Mouse (Mus musculus) forebrain, embryonic 12.5 days (tissue): ENCODE results near the gene Gm20379. TPM values are rescaled to one million over a fixed set of nuclear protein-coding genes. Genes with fewer than 3 reads are reported as not detected.

Experiments
- ATAC-seq: fragments of 200-750 bp; cut with Nextera tagmentation; 2 replicates; pipeline ENCODE4 v1.8.0; 2017; ENCODE audit warnings: moderate TSS enrichment; ENCODE audit not compliant: low FRiP score
- H3K27ac ChIP-seq: fragments of 300-500 bp; sonication (generic); 2 replicates; pipeline ENCODE4 v1.5.1; 2016; ENCODE audit warnings: mild to moderate bottlenecking
- H3K27me3 ChIP-seq: fragments of 300-500 bp; sonication (generic); 2 replicates; pipeline ENCODE4 v1.6.1; 2016; ENCODE audit warnings: mild to moderate bottlenecking
- H3K36me3 ChIP-seq: fragments of 300-500 bp; sonication (generic); replicated peaks from 2 replicates; pipeline ENCODE4 v1.6.1; 2016; ENCODE audit warnings: mild to moderate bottlenecking
- H3K4me1 ChIP-seq: fragments of 300-500 bp; sonication (generic); 2 replicates; pipeline ENCODE4 v1.6.1; 2016
- H3K4me2 ChIP-seq: fragments of 300-500 bp; sonication (generic); 2 replicates; pipeline ENCODE4 v1.6.1; 2016; ENCODE audit warnings: mild to moderate bottlenecking, moderate library complexity
- H3K4me3 ChIP-seq: fragments of 300-500 bp; sonication (generic); replicated peaks from 2 replicates; pipeline ENCODE4 v1.5.1; 2016; ENCODE audit warnings: mild to moderate bottlenecking
- H3K9ac ChIP-seq: fragments of 300-500 bp; sonication (generic); 2 replicates; pipeline ENCODE4 v1.6.1; 2016; ENCODE audit warnings: mild to moderate bottlenecking
- H3K9me3 ChIP-seq: fragments of 300-500 bp; sonication (generic); 2 replicates; pipeline ENCODE4 v1.6.1; 2016
- WGBS: fragments of 180-500 bp; shearing (Covaris S2); methylation state at CpG from one replicate; pipeline ENCODE4 v1.1.7; 2016; 5-methylcytosine and 5-hydroxymethylcytosine counted together
- polyA plus RNA-seq: library from polyadenylated mRNA; unstranded; fragments of >200 nt; fragmentation: Nextera tagmentation; extraction: Ambion mirVana; gene quantifications from 2 replicates; pipeline ENCODE4 v1.2.1, GENCODE M21; 2016

The Gm20379 gene
- polyA plus RNA-seq, 1 experiment from 2014 or later, result 1.6 TPM

DNA sequence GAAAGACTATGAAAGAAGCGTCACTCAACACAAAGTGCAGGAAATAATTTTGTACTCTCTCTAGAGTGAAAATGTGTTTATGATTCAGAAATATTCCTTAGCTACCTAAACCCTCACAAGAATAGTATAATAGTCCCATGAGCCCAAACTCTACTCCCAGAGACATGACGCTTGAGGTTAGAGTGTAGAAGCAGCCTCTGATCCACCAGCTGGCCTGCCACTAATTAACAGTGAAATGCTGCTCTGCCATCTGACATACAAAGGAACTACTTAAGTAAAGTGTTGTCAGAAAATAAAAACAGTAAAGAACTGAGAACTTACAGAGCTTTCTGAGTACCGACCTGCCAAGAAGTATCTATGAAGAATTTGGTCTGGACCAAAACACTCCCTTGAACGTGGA is 3.3 kb upstream of the Gm20379 start:
- H3K27ac ChIP-seq, result no peak overlapping the region
- no peak overlapping the region for H3K9ac ChIP-seq
- ATAC-seq, result no peak
- no peaks in the 10 kb centered on the region for H3K4me1 ChIP-seq
- WGBS, result 82% methylated on average over 4 of the region's 4 CpGs
- no peak overlapping the region for H3K4me2 ChIP-seq
- H3K4me3 ChIP-seq, result no peak overlapping the region
- no peaks in the 10 kb centered on the region for H3K27me3 ChIP-seq
- H3K36me3 ChIP-seq, result peaks cover 32% of the 10 kb centered on the region; the same call in 1 of the 2 replicates
- no peaks in the 10 kb centered on the region for H3K9me3 ChIP-seq

DNA sequence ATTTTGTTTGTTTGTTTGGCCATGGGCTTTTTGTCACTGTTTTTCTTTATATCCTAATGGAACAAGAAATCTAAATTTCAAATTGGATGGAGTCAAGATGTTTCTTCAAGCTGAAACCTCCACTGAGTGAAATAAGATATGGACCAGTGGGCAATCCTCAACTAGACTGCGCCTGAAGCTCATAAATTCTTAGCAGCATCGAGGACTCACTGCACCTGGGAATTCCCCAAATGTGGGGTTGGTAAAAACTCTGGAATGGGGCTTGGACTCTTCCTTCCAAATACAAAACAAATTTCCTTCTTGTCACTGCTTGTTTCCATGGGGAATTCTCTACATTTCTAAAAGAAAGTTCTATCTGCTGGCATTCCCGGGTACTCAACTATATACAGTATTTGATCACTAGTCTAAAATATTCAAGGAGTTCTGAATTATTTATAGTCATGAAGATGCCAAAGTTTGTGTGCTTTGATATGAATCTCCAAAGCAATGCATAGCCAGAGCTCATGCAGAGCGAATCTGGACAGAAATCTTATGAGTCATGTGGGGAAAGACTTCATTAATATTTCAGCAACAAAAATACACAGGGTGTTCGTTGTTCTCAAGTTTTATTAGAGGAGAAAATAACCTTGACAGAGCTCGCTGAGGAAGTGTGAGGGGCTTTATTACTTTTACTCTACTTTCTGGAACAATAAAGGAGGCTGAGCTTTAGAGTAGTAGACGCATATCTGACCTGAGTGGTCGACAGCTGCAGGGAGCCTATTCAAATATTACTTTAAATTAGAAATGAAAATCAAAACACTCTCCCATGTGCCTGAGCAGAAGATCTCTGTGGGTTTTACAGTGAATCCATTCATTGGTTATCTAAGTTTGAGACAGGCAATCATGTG is 2.5 kb upstream of the Gm20379 start:
- Histone ChIP-seq H3K4me2 (no peak overlapping the region), H3K27me3 (no peaks in the 10 kb centered on the region), H3K27ac (no peak overlapping the region), H3K9ac (no peak overlapping the region), H3K4me3 (no peak overlapping the region), H3K9me3 (no peaks in the 10 kb centered on the region), H3K36me3 (peaks cover 39% of the 10 kb centered on the region), H3K4me1 (no peaks in the 10 kb centered on the region)
- WGBS, result 85% methylated on average over 8 of the region's 8 CpGs
- ATAC-seq, result no peak

DNA sequence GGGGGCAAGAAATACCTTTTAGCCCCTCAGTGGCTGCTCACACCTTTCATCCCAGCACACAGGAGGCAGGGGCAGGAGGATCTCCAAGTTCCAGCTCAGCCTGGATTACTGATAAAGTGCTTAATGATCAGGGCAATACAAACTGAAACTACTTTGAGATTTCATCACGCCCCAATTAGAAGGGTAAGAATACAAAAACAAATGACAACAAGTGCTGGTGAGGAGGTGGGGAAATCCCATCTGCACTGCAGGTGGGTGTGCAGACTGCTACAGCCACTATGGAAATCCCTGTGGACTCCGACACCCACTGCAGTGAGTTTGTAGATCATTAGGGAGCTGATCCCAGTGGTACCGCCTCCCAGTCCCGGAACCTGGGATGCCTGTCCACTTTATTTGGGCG is 1.5 kb upstream of the Gm20379 start:
- Histone ChIP-seq H3K9ac (no peak overlapping the region), H3K4me2 (no peak overlapping the region), H3K27me3 (no peaks in the 10 kb centered on the region), H3K27ac (no peak overlapping the region), H3K4me1 (no peaks in the 10 kb centered on the region), H3K36me3 (peaks cover 46% of the 10 kb centered on the region), H3K4me3 (no peak overlapping the region), H3K9me3 (no peaks in the 10 kb centered on the region)
- no peak for ATAC-seq
- 92% methylated on average over 5 of the region's 5 CpGs for WGBS

DNA sequence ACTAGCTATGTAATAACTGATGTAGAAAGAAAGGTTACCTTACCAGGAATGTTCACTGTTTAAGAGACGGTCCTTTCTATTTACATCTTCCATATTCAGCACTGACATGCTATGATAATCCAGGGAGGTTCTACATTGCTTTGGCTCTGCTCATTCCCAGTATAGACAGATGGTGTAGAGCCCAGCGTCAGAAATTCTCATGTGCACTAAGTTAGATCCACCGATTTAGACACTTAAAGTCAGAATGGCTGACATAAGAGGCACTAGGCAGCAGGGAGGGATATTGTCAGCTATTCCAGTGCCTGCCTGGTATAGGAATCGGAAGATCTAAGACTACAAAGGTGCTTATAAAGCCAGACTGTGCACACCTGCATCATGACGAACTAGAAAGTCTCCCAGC is 8.8 kb downstream of the Gm20379 start:
- Histone ChIP-seq H3K9ac (no peak overlapping the region), H3K4me1 (no peaks in the 10 kb centered on the region), H3K27me3 (no peaks in the 10 kb centered on the region), H3K4me3 (no peak overlapping the region), H3K4me2 (no peak overlapping the region), H3K36me3 (peaks cover 18% of the 10 kb centered on the region), H3K9me3 (no peaks in the 10 kb centered on the region), H3K27ac (no peak overlapping the region)
- 91% methylated on average over 5 of the region's 5 CpGs for WGBS
- no peak for ATAC-seq

DNA sequence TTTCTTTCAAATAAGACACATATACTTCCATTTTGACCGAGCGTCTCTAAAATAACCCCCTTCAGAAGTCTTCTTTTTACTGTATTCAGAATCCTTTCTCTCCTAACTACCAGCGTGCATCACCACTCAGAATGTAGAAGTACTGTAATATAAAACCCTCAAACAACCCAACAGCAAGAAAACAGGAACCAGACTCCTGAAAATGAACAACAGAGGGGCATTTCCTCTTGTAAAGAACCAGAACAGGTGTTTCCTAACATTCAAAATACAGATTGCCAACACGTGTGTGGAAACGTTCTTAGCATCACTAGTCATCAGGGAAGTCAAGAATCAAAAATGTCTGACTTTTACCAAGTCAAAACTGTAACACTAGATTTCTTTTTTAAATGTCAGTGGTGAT is 15.0 kb downstream of the Gm20379 start:
- H3K9me3 ChIP-seq, result no peaks in the 10 kb centered on the region
- no peak overlapping the region for H3K9ac ChIP-seq
- no peak overlapping the region for H3K4me2 ChIP-seq
- no peak for ATAC-seq
- H3K4me3 ChIP-seq, result no peak overlapping the region
- peaks cover 11% of the 10 kb centered on the region for H3K36me3 ChIP-seq
- H3K27ac ChIP-seq, result no peak overlapping the region
- 91% methylated on average over 5 of the region's 5 CpGs for WGBS
- no peaks in the 10 kb centered on the region for H3K4me1 ChIP-seq
- H3K27me3 ChIP-seq, result no peaks in the 10 kb centered on the region

DNA sequence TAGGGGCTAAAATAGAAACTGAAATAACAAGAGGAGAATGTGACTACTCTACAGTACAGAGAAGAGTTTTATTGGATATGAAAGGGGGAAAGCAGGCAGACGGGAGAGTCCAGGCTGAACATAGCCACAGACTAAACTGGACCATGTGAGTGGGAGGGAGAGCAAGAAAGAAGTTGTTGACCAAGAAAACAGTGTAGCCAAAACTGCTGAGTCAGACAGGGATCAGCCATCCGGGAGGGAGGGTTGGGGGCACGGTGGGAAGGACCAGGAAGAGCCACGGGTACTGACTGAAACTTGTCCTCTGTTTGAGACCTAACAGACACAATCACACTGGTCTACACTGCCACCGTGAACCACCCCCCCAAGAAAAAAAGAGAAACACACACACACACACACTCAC is 20.2 kb downstream of the Gm20379 start:
- no peaks in the 10 kb centered on the region for H3K4me1 ChIP-seq
- no peak overlapping the region for H3K4me3 ChIP-seq
- no peak overlapping the region for H3K9ac ChIP-seq
- H3K36me3 ChIP-seq, result peaks cover 13% of the 10 kb centered on the region
- ATAC-seq, result no peak
- WGBS, result 81% methylated on average over 5 of the region's 5 CpGs
- H3K27me3 ChIP-seq, result no peaks in the 10 kb centered on the region
- H3K9me3 ChIP-seq, result no peaks in the 10 kb centered on the region
- no peak overlapping the region for H3K4me2 ChIP-seq
- H3K27ac ChIP-seq, result no peak overlapping the region

DNA sequence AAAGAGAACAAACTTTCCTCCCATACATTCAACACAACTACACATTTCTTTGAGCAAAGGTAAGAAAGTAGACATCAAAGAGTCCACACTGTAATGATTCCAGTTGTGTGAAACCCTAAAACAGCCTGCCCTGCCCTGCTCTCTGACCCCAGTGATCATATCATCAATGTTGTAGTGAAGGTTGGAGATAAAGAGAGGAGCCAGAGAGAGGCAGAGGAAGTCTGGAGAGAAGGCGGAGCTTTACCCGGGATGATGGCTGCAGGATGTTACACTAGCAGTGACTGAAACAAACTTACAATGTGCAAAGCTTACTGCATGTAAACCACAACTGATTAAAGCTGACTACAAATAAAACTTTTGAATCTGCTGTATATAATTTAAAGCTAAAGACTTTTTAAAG is 22.2 kb downstream of the Gm20379 start:
- Histone ChIP-seq H3K4me2 (no peak overlapping the region), H3K9ac (no peak overlapping the region), H3K27ac (no peak overlapping the region), H3K27me3 (no peaks in the 10 kb centered on the region), H3K36me3 (peaks cover 9% of the 10 kb centered on the region; the same call in 1 of the 2 replicates), H3K4me3 (no peak overlapping the region), H3K4me1 (no peaks in the 10 kb centered on the region), H3K9me3 (no peaks in the 10 kb centered on the region)
- no peak for ATAC-seq
- 93% methylated on average over 2 of the region's 2 CpGs for whole genome bisulfite sequencing

DNA sequence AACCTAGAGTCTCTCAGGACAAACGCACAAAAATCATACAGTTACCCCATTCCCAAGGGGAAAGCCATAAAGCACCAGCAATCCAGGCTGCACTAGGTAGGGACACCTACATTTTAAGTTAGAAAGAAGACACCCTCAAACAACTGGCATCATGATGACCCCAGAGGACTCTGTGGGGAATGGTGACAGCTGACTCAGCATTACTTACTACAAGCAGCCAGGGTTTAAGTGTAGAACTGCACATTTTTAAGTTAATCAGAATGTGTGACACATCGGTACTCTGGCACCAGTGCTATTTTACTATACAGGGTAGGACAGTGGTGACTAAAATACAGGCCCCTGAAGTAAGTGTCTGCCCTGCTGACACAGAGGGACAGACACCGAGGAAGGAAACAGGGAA is 24.8 kb downstream of the Gm20379 start:
- ATAC-seq, result no peak
- H3K27ac ChIP-seq, result no peak overlapping the region

DNA sequence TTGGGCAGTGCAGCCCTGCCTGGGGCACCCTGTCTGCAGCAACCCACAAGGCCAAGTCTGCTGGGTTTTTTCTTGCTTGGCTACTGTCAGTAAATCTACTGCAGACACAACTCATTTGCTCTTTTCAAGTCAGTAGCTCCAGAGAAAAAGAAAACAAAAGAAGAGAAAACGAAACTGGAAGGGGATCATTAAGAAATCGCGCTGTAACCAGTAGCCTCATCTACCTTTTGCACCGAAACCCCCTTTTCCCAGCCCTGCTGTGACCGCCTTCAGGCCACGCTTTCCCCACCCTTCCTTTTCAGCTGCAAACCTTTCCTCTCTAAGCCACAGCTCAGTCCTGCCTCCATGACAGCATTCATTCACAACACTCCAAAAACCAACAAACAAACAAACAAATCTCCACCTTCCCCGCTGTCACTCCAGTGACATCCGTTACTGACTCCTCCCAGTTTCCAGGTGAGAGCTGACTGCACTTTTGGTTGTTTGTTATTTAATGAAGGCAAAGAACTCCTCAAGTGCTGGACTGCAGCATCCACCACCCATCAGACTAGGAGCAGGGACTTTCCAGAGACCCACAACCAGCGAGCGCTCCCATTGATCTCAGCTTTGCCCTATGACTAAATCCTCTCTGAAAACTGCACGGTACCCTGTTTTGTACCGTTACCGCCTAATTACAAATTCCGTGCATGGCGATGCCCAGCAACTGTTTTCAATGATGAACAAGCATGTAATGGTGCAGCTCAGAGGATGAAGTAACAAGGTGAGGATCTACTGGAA is 26.5 kb downstream of the Gm20379 start:
- Histone ChIP-seq H3K4me1 (no peaks in the 10 kb centered on the region), H3K27me3 (no peaks in the 10 kb centered on the region), H3K9ac (no peak overlapping the region), H3K4me2 (no peak overlapping the region), H3K27ac (no peak overlapping the region), H3K4me3 (no peak overlapping the region), H3K9me3 (no peaks in the 10 kb centered on the region), H3K36me3 (peaks cover 13% of the 10 kb centered on the region; the same call in 1 of the 2 replicates)
- no peak for ATAC-seq
- 89% methylated on average over 15 of the region's 15 CpGs for WGBS

More for the DNA sequence above, 24.8 kb downstream of the Gm20379 start:
- 94% methylated on average over 3 of the region's 3 CpGs for WGBS
- Histone ChIP-seq H3K4me1 (no peaks in the 10 kb centered on the region), H3K9me3 (no peaks in the 10 kb centered on the region), H3K4me3 (no peak overlapping the region), H3K9ac (no peak overlapping the region), H3K27me3 (no peaks in the 10 kb centered on the region), H3K4me2 (no peak overlapping the region), H3K36me3 (peaks cover 7% of the 10 kb centered on the region; the same call in 1 of the 2 replicates)

DNA sequence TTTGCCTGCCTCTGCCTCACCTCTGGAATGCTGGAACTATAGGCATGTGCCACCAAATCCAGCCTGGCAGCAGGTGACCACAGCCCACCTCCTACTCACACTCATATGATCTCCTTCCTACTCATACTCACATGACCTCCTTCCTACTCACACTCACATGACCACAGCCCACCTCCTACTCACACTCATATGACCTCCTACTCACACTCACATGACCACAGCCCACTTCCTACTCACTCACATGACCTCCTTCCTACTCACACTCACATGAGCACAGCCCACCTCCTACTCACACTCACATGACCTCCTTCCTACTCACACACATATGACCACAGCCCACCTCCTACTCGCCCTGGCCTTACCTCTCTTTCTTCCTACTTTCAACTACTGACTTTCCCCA is 31.1 kb downstream of the Gm20379 start:
- no peak for ATAC-seq
- no peaks in the 10 kb centered on the region for H3K9me3 ChIP-seq
- no peaks in the 10 kb centered on the region for H3K4me1 ChIP-seq
- H3K27me3 ChIP-seq, result no peaks in the 10 kb centered on the region
- peaks cover 13% of the 10 kb centered on the region for H3K36me3 ChIP-seq
- WGBS, result 88% methylated on average over 1 of the region's 1 CpGs
- H3K4me2 ChIP-seq, result no peak overlapping the region
- H3K4me3 ChIP-seq, result no peak overlapping the region
- no peak overlapping the region for H3K27ac ChIP-seq
- H3K9ac ChIP-seq, result no peak overlapping the region; the same call in 1 of the 2 replicates

DNA sequence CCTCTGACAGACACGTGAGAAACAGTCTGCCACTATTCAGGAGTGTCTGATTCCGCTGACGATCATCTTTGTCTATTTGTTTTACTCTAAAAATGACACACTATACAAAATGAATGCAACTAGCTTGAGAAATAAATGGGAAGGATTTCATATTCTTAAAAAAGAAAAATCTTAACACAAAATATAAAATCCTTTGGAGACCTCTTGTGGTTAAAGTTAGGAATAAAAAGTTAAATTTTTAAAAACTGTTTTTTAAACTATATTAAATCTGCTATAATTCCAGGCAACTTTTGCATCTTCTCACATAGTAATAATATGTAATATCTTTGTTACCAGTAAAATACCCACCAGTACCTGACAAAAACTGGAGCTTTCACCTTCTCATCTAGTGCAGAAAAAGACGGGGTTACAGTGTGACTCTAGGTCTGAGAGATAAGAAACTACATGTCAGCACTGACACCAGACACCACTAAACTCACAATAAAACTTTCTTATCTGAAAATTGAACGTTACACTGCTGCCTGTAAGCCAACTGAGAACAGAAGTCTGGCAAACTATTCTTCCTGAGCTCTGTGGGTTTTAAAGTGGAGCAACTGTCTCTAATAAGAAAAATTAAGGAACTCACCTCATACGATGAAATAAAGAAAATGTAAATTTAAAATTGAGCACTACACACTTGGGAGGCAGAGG is 32.1 kb downstream of the Gm20379 start:
- H3K36me3 ChIP-seq, result peaks cover 23% of the 10 kb centered on the region
- H3K9ac ChIP-seq, result no peak overlapping the region
- 89% methylated on average over 6 of the region's 6 CpGs for WGBS
- no peak overlapping the region for H3K4me3 ChIP-seq
- no peaks in the 10 kb centered on the region for H3K27me3 ChIP-seq
- H3K4me1 ChIP-seq, result no peaks in the 10 kb centered on the region
- no peak for ATAC-seq
- no peak overlapping the region for H3K4me2 ChIP-seq
- H3K9me3 ChIP-seq, result no peaks in the 10 kb centered on the region
- no peak overlapping the region for H3K27ac ChIP-seq

DNA sequence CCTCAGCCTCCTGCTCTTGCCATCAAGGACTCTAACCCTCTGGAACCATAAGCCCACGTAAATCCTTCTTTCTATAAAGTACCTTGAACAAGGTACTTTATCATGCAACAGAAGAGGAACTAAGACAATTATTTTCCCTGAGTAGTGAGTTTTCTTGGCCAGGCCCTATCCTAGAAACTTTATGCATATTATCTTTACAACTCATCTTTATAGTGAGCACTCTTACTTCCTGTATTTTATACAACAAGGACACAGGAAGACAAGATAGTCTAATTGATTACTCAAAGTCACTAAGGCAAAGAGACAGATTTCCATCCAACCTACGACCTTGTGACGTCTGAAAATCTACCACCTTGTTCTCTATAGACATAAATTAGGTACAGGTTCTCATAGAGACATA is 34.0 kb downstream of the Gm20379 start:
- Histone ChIP-seq H3K4me2 (no peak overlapping the region), H3K9me3 (no peaks in the 10 kb centered on the region), H3K4me1 (no peaks in the 10 kb centered on the region), H3K27ac (no peak overlapping the region), H3K27me3 (no peaks in the 10 kb centered on the region), H3K9ac (no peak overlapping the region), H3K4me3 (no peak overlapping the region), H3K36me3 (peaks cover 41% of the 10 kb centered on the region)
- no peak for ATAC-seq
- WGBS, result 95% methylated on average over 3 of the region's 3 CpGs
